Mouse (Mus musculus) hindbrain, embryonic 11.5 days (tissue): ENCODE results near the gene Zfp280d. TPM values are rescaled to one million over a fixed set of nuclear protein-coding genes. Genes with fewer than 3 reads are reported as not detected.
A peak's percentile ranks its signal among the peaks of the same experiment; 100 is the strongest.

Experiments used
- ATAC-seq: fragments of 200-750 bp; cut with Nextera tagmentation; 2 replicates; pipeline ENCODE4 v1.8.0; 2017; ENCODE audit warnings: mild to moderate bottlenecking, moderate TSS enrichment, moderate library complexity; ENCODE audit not compliant: low FRiP score
- DNase-seq: peaks from one replicate; pipeline ENCODE4 v3.0.0-alpha.2; 2015; ENCODE audit warnings: low spot score
- H3K27ac ChIP-seq: fragments of 300-500 bp; sonication (generic); 2 replicates; pipeline ENCODE4 v1.5.1; 2014; ENCODE audit warnings: mild to moderate bottlenecking, low read depth, low read length
- H3K27me3 ChIP-seq: fragments of 300-500 bp; sonication (generic); 2 replicates; pipeline ENCODE4 v1.6.1; 2014; ENCODE audit warnings: mild to moderate bottlenecking, low read length, moderate library complexity, mixed read lengths; ENCODE audit not compliant: control insufficient read depth, insufficient read depth
- H3K36me3 ChIP-seq: fragments of 300-500 bp; sonication (generic); 2 replicates; pipeline ENCODE4 v1.6.1; 2014; ENCODE audit warnings: mild to moderate bottlenecking, low read length, moderate library complexity, mixed read lengths; ENCODE audit not compliant: control insufficient read depth, insufficient read depth
- H3K4me1 ChIP-seq: fragments of 300-500 bp; sonication (generic); replicated peaks from 2 replicates; pipeline ENCODE4 v1.6.1; 2014; ENCODE audit warnings: low read length, mixed read lengths; ENCODE audit not compliant: control insufficient read depth, insufficient read depth
- H3K4me2 ChIP-seq: fragments of 300-500 bp; sonication (generic); replicated peaks from 2 replicates; pipeline ENCODE4 v1.6.1; 2014; ENCODE audit warnings: mild to moderate bottlenecking, low read depth, low read length
- H3K4me3 ChIP-seq: fragments of 300-500 bp; sonication (generic); 2 replicates; pipeline ENCODE4 v1.5.1; 2014; ENCODE audit warnings: low read depth, low read length
- H3K9ac ChIP-seq: fragments of 300-500 bp; sonication (generic); 2 replicates; pipeline ENCODE4 v1.6.1; 2014; ENCODE audit warnings: low read depth, low read length
- H3K9me3 ChIP-seq: fragments of 300-500 bp; sonication (generic); 2 replicates; pipeline ENCODE4 v1.6.1; 2016; ENCODE audit warnings: low read length; ENCODE audit not compliant: control insufficient read depth
- WGBS: fragments of 180-500 bp; shearing (Covaris S2); extraction: QIAGEN DNeasy Blood & Tissue Kit; methylation state at CpG from one replicate; pipeline ENCODE4 v1.1.7; 2014; 5-methylcytosine and 5-hydroxymethylcytosine counted together
- polyA plus RNA-seq: library from polyadenylated mRNA; unstranded; fragments of >200 nt; fragmentation: Nextera tagmentation; extraction: Ambion mirVana; gene quantifications from 2 replicates; pipeline ENCODE4 v1.2.1, GENCODE M21; 2014

Gene Zfp280d
- 60.6 and 77.6 TPM in 2 replicates for polyA plus RNA-seq

DNA sequence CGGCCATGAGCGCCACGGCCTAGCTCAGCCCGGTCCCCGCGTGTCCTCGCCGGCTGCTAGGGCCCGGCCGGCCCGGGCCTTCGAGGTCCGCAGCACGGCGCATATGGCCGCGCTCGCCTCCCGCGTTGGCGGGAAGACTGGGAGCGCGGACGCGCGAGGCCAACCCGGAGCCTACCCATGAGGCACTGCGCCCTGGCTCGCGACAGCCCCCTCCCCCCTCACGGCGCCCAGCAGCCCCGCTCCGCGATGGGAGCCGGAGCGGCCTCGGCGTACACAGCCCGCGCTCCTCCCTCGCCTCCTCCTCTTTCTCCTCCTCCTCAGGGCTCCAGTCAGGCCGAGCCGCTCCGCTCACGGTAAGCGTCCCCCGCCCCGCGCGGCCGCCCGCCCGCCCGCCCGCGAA, at the start of gene Zfp280d:
TSS of gene Zfp280d (plus strand) at position 184 of the 400 bp plus-strand sequence.
- Histone ChIP-seq H3K4me1 (no peaks in the 10 kb centered on the region), H3K9ac (peak within 1 kb of the TSS; percentile 98), H3K36me3 (no peaks in the 10 kb centered on the region), H3K9me3 (no peaks in the 10 kb centered on the region), H3K27me3 (no peaks in the 10 kb centered on the region), H3K27ac (peak within 1 kb of the TSS; percentile 99), H3K4me3 (peak within 1 kb of the TSS; percentile 57), H3K4me2 (peak within 1 kb of the TSS; percentile 68)
- ATAC-seq (peak; percentile 98), DNase-seq (peak; percentile 91)
- WGBS = 0% methylated on average over 28 of the region's 57 CpGs

GRCm38 (mm10) chr9:72226536-72226935, 48.1 kb upstream of the Zfp280d start:
- no peak for DNase-seq
- no peaks in the 10 kb centered on the region for H3K4me1 ChIP-seq
- WGBS = 91% methylated on average over 6 of the region's 6 CpGs
- H3K4me2 ChIP-seq = no peak overlapping the region
- H3K36me3 ChIP-seq = no peaks in the 10 kb centered on the region
- no peak overlapping the region for H3K4me3 ChIP-seq
- H3K9me3 ChIP-seq = no peaks in the 10 kb centered on the region
- no peak overlapping the region for H3K27ac ChIP-seq
- no peaks in the 10 kb centered on the region for H3K27me3 ChIP-seq
- no peak overlapping the region for H3K9ac ChIP-seq
- ATAC-seq = no peak

DNA sequence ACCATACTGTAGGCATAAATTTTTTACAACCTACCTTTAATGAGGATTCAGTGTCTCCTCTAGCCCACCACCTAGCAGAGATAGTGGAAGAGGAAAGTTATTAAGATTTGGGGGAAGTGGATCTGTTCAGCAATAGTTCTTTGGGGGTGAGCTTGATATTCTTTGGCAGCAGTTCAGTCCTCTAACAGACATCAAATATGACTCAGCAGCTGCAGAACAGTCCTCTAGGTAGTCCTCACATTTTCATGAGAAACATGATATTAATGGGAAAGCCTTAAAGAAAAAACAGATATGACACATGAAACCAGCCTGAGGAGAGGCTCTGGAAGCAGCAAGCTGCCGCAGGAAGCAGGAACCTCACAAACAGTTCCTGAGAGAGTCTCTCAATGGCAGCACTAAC, 22.0 kb upstream of the Zfp280d start:
- no peak for DNase-seq
- H3K27me3 ChIP-seq = no peaks in the 10 kb centered on the region
- WGBS = 79% methylated on average over 1 of the region's 1 CpGs
- no peaks in the 10 kb centered on the region for H3K36me3 ChIP-seq
- H3K27ac ChIP-seq = no peak overlapping the region
- ATAC-seq = no peak
- H3K4me3 ChIP-seq = no peak overlapping the region
- H3K4me2 ChIP-seq = no peak overlapping the region
- H3K9ac ChIP-seq = no peak overlapping the region
- H3K4me1 ChIP-seq = no peaks in the 10 kb centered on the region
- H3K9me3 ChIP-seq = no peaks in the 10 kb centered on the region

DNA sequence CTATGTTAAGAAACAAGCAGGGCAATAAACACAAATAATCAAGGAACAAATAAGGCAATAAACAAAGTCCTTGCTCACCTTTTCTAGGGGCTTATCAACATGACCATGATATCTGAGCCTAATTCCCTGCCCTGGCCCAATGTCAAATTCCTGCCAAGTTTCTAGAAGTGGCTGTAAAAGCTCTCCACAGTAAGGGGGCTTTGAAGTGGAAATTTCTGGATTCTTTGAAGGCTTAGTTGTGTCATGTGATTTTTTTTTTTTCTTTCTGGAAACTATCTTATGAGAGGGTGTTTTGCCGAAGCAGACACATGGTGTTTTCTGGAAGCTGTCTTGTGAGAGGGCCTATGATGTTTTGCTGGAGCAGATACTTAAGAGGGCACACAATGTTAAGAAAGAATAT, 19.4 kb upstream of the Zfp280d start:
- Histone ChIP-seq H3K9me3 (no peaks in the 10 kb centered on the region), H3K27ac (no peak overlapping the region), H3K4me2 (no peak overlapping the region), H3K4me1 (no peaks in the 10 kb centered on the region), H3K4me3 (no peak overlapping the region), H3K36me3 (no peaks in the 10 kb centered on the region), H3K9ac (no peak overlapping the region), H3K27me3 (no peaks in the 10 kb centered on the region)
- 81% methylated on average over 1 of the region's 1 CpGs for WGBS
- ATAC-seq (no peak), DNase-seq (no peak)

- no peaks in the 10 kb centered on the region for H3K4me1 ChIP-seq
- DNase-seq (no peak), ATAC-seq (no peak)
- H3K4me2 ChIP-seq = no peak overlapping the region
- H3K4me3 ChIP-seq = no peak overlapping the region
- WGBS = 87% methylated on average over 3 of the region's 3 CpGs
- no peaks in the 10 kb centered on the region for H3K9me3 ChIP-seq
- H3K36me3 ChIP-seq = no peaks in the 10 kb centered on the region
- no peak overlapping the region for H3K27ac ChIP-seq
- no peaks in the 10 kb centered on the region for H3K27me3 ChIP-seq
- H3K9ac ChIP-seq = no peak overlapping the region
Measured at GRCm38 (mm10) chr9:72256646-72257045, 18.0 kb upstream of the Zfp280d start.

DNA sequence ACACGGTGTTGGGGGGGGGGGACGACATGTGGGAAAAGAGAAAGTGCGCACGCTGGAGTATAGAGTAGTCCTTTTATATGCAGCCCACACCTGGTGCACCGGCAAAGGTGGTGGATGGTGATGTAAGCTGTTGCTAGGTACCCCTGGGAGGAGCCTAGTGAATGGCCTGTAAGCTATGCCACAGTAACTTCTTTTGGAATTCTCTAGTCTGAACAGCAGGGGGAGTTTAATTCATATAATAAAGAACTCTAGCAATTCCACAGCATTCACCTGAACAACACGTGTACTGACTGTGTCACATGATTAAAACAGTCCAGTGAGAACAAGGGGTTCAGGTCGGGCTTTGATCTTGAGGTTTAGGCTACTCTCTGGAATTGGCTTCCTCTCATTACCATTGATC, 14.3 kb upstream of the Zfp280d start:
- 32% methylated on average over 7 of the region's 7 CpGs for WGBS
- no peak for ATAC-seq
- Histone ChIP-seq H3K27ac (no peak overlapping the region), H3K9me3 (no peaks in the 10 kb centered on the region), H3K36me3 (no peaks in the 10 kb centered on the region), H3K4me2 (no peak overlapping the region), H3K4me3 (no peak overlapping the region), H3K27me3 (no peaks in the 10 kb centered on the region), H3K4me1 (no peaks in the 10 kb centered on the region), H3K9ac (no peak overlapping the region)
- DNase-seq = peak; percentile 6

GRCm38 (mm10) chr9:72264859-72265258, 9.8 kb upstream of the Zfp280d start:
- no peak overlapping the region for H3K27ac ChIP-seq
- WGBS = 79% methylated on average over 3 of the region's 3 CpGs
- ATAC-seq (no peak), DNase-seq (no peak)
- no peak overlapping the region for H3K9ac ChIP-seq
- no peaks in the 10 kb centered on the region for H3K36me3 ChIP-seq
- H3K27me3 ChIP-seq = no peaks in the 10 kb centered on the region
- no peaks in the 10 kb centered on the region for H3K4me1 ChIP-seq
- no peak overlapping the region for H3K4me2 ChIP-seq
- H3K9me3 ChIP-seq = no peaks in the 10 kb centered on the region
- no peak overlapping the region for H3K4me3 ChIP-seq

GRCm38 (mm10) chr9:72270146-72270545, 4.5 kb upstream of the Zfp280d start:
- Histone ChIP-seq H3K9ac (no peak overlapping the region), H3K9me3 (no peaks in the 10 kb centered on the region)

GRCm38 (mm10) chr9:72273646-72274410, 832 bp upstream of the Zfp280d start:
- Histone ChIP-seq H3K9me3 (no peaks in the 10 kb centered on the region), H3K27ac (no peak overlapping the region), H3K4me1 (no peaks in the 10 kb centered on the region), H3K36me3 (no peaks in the 10 kb centered on the region), H3K4me2 (no peak overlapping the region), H3K4me3 (no peak overlapping the region), H3K27me3 (no peaks in the 10 kb centered on the region), H3K9ac (no peak overlapping the region)
- WGBS = 82% methylated on average over 7 of the region's 7 CpGs
- DNase-seq (no peak), ATAC-seq (no peak)

More at GRCm38 (mm10) chr9:72270146-72270545, 4.5 kb upstream of the Zfp280d start:
- Histone ChIP-seq H3K36me3 (no peaks in the 10 kb centered on the region), H3K27ac (no peak overlapping the region), H3K27me3 (no peaks in the 10 kb centered on the region), H3K4me1 (no peaks in the 10 kb centered on the region), H3K4me2 (no peak overlapping the region), H3K4me3 (no peak overlapping the region)
- ATAC-seq (no peak), DNase-seq (no peak)
- 97% methylated on average over 1 of the region's 1 CpGs for WGBS
